In genomic region chr12:40512994-40513393, GRCm38 (mm10) we compare ENCODE assay signal across 27 mouse cellular contexts.
A peak's percentile ranks its signal among the peaks of the same experiment; 100 is the strongest.
DNase-seq lines count a peak whose midpoint lies in the region; ATAC-seq and TF ChIP-seq lines count a peak whose summit lies in the region.
"Had no signal": no experiment of that assay in that cellular context is flagged by ENCODE, and none has a peak within 500 bp of the region (broad histone marks: within the 10 kb centered on the region; RNA-seq: fewer than 3 reads in every experiment).

No protein-coding gene starts in this region.

- H3K27ac ChIP-seq in hindbrain, embryonic 13.5 days: peak overlapping the region; percentile 55
- no peak overlapping the region for H3K27ac ChIP-seq in hindbrain, embryonic 12.5 days
- 0 out of 2 replicates have a peak overlapping the region, but pooled peaks have one; percentile 15 for H3K27ac ChIP-seq in midbrain, embryonic 12.5 days (replicated peaks)
- no peak overlapping the region for H3K27ac ChIP-seq in midbrain, embryonic 10.5 days (replicated peaks)
- H3K27ac ChIP-seq in hindbrain, postnatal 0 days: peak overlapping the region; percentile 16; the same call in 1 of the 2 replicates
- H3K27ac ChIP-seq in neural tube, embryonic 14.5 days (ENCODE audit: low read depth, low read length): peak overlapping the region; percentile 52; the same call in 1 of the 2 replicates
- H3K27ac ChIP-seq: forebrain, embryonic 13.5 days; heart, embryonic 10.5 days; heart, embryonic 15.5 days; liver, embryonic 12.5 days; stomach, embryonic 15.5 days had no signal

- no peak overlapping the region for H3K4me3 ChIP-seq in hindbrain, embryonic 13.5 days
- no peak overlapping the region for H3K4me3 ChIP-seq in hindbrain, embryonic 12.5 days
- H3K4me3 ChIP-seq in midbrain, embryonic 12.5 days: no peak overlapping the region
- no peak overlapping the region for H3K4me3 ChIP-seq in midbrain, embryonic 10.5 days
- no peak overlapping the region for H3K4me3 ChIP-seq in hindbrain, postnatal 0 days (ENCODE audit: low read length)
- H3K4me3 ChIP-seq in neural tube, embryonic 14.5 days (ENCODE audit: low read depth, low read length): no peak overlapping the region
- H3K4me3 ChIP-seq: forebrain, embryonic 13.5 days; heart, embryonic 10.5 days; heart, embryonic 15.5 days; liver, embryonic 12.5 days; stomach, embryonic 15.5 days had no signal

- no peak for ATAC-seq in hindbrain, embryonic 13.5 days (ENCODE audit: low FRiP score)
- ATAC-seq in hindbrain, embryonic 12.5 days (ENCODE audit: low FRiP score): no peak
- no peak for ATAC-seq in midbrain, embryonic 12.5 days (ENCODE audit: low FRiP score, low read depth)
- no peak for ATAC-seq in hindbrain, postnatal 0 days
- ATAC-seq in neural tube, embryonic 14.5 days (ENCODE audit: low read depth): peak; percentile 23; the same call in 1 of the 2 replicates
- ATAC-seq: intestine, postnatal 0 days; liver, embryonic 12.5 days; liver, postnatal 0 days; Patski had no signal

- 41% methylated on average over 7 of the region's 7 CpGs for WGBS in hindbrain, embryonic 13.5 days
- WGBS in hindbrain, embryonic 12.5 days: 45% methylated on average over 7 of the region's 7 CpGs
- 30% methylated on average over 7 of the region's 7 CpGs for WGBS in midbrain, embryonic 12.5 days
- whole genome bisulfite sequencing in midbrain, embryonic 10.5 days: 43% methylated on average over 7 of the region's 7 CpGs
- 40% methylated on average over 7 of the region's 7 CpGs for WGBS in hindbrain, postnatal 0 days
- 32% methylated on average over 7 of the region's 7 CpGs for WGBS in neural tube, embryonic 14.5 days

- no peaks in the 10 kb centered on the region for H3K27me3 ChIP-seq in hindbrain, embryonic 13.5 days
- H3K27me3 ChIP-seq in hindbrain, embryonic 12.5 days: no peaks in the 10 kb centered on the region
- H3K27me3 ChIP-seq in midbrain, embryonic 12.5 days: no peaks in the 10 kb centered on the region
- H3K27me3 ChIP-seq in midbrain, embryonic 10.5 days (ENCODE audit: low read depth, poor library complexity, severe bottlenecking): no peaks in the 10 kb centered on the region; the same call in 1 of the 2 replicates
- no peaks in the 10 kb centered on the region for H3K27me3 ChIP-seq in hindbrain, postnatal 0 days (ENCODE audit: insufficient read depth, low read length)
- no peaks in the 10 kb centered on the region for H3K27me3 ChIP-seq in neural tube, embryonic 14.5 days (ENCODE audit: control insufficient read depth, insufficient read depth, low read length)
- H3K27me3 ChIP-seq: forebrain, embryonic 13.5 days; heart, embryonic 15.5 days; liver, embryonic 12.5 days; Patski; stomach, embryonic 15.5 days had no signal

- 0 out of 2 replicates have a peak overlapping the region, but pooled peaks have one; percentile 4 for H3K4me2 ChIP-seq in hindbrain, embryonic 13.5 days
- H3K4me2 ChIP-seq in hindbrain, embryonic 12.5 days (replicated peaks): no peak overlapping the region
- H3K4me2 ChIP-seq in midbrain, embryonic 12.5 days (replicated peaks): no peak overlapping the region
- H3K4me2 ChIP-seq in hindbrain, postnatal 0 days (ENCODE audit: low read depth, low read length): no peak overlapping the region
- no peak overlapping the region for H3K4me2 ChIP-seq in neural tube, embryonic 14.5 days (ENCODE audit: low read depth, low read length)
- H3K4me2 ChIP-seq: forebrain, embryonic 13.5 days; heart, embryonic 15.5 days; liver, embryonic 12.5 days; stomach, embryonic 15.5 days had no signal

- intact Hi-C loops in heart, postnatal 25 days (cut with DNase I): no loop called here

- TF ChIP-seq CTCF in hindbrain, postnatal 0 days (IDR thresholded peaks at IDR 0.05; ENCODE audit: low read depth): no peak

- no peak for DNase-seq in midbrain, embryonic 10.5 days (ENCODE audit: low spot score)
- no peak for DNase-seq in hindbrain, postnatal 0 days (ENCODE audit: low spot score)
- no peak for DNase-seq in cerebellum, adult 8-10 months
- DNase-seq in heart, postnatal 25 days (ENCODE audit: low spot score): no peak
- DNase-seq: adrenal gland, postnatal 25 days; cerebellum, adult 18-20 months; cerebellum, postnatal 14 days; gastrocnemius, postnatal 25 days; heart, adult 11 months; heart, postnatal 36 days; kidney, postnatal 14 days; left cerebral cortex, postnatal 4 days; liver, postnatal 0 days; lung, postnatal 36 days; right cerebral cortex, postnatal 25 days; thymus, postnatal 14 days had no signal

- H3K9me3 ChIP-seq in hindbrain, embryonic 13.5 days: no peaks in the 10 kb centered on the region
- no peaks in the 10 kb centered on the region for H3K9me3 ChIP-seq in hindbrain, embryonic 12.5 days (replicated peaks)
- H3K9me3 ChIP-seq in midbrain, embryonic 12.5 days: no peaks in the 10 kb centered on the region
- no peaks in the 10 kb centered on the region for H3K9me3 ChIP-seq in midbrain, embryonic 10.5 days (replicated peaks)
- H3K9me3 ChIP-seq in hindbrain, postnatal 0 days (ENCODE audit: low read length): no peaks in the 10 kb centered on the region
- no peaks in the 10 kb centered on the region for H3K9me3 ChIP-seq in neural tube, embryonic 14.5 days (ENCODE audit: control insufficient read depth, low read length)
- H3K9me3 ChIP-seq: forebrain, embryonic 13.5 days; heart, embryonic 10.5 days; heart, embryonic 15.5 days; liver, embryonic 12.5 days; stomach, embryonic 15.5 days had no signal

- peaks cover 28% of the 10 kb centered on the region for H3K4me1 ChIP-seq in hindbrain, embryonic 13.5 days (replicated peaks)
- H3K4me1 ChIP-seq in hindbrain, embryonic 12.5 days: peaks cover 29% of the 10 kb centered on the region
- peaks cover 21% of the 10 kb centered on the region for H3K4me1 ChIP-seq in midbrain, embryonic 12.5 days
- peaks cover 28% of the 10 kb centered on the region for H3K4me1 ChIP-seq in midbrain, embryonic 10.5 days
- peaks cover 12% of the 10 kb centered on the region for H3K4me1 ChIP-seq in hindbrain, postnatal 0 days (ENCODE audit: insufficient read depth, low read length)
- peaks cover 23% of the 10 kb centered on the region for H3K4me1 ChIP-seq in neural tube, embryonic 14.5 days (ENCODE audit: control insufficient read depth, insufficient read depth, low read length)
- H3K4me1 ChIP-seq: liver, embryonic 12.5 days; stomach, embryonic 15.5 days had no signal

- H3K36me3 ChIP-seq in hindbrain, embryonic 13.5 days: no peaks in the 10 kb centered on the region
- no peaks in the 10 kb centered on the region for H3K36me3 ChIP-seq in hindbrain, embryonic 12.5 days
- H3K36me3 ChIP-seq in midbrain, embryonic 12.5 days: no peaks in the 10 kb centered on the region
- no peaks in the 10 kb centered on the region for H3K36me3 ChIP-seq in midbrain, embryonic 10.5 days
- no peaks in the 10 kb centered on the region for H3K36me3 ChIP-seq in hindbrain, postnatal 0 days (ENCODE audit: insufficient read depth, low read length)
- no peaks in the 10 kb centered on the region for H3K36me3 ChIP-seq in neural tube, embryonic 14.5 days (ENCODE audit: control insufficient read depth, insufficient read depth, low read length)
- H3K36me3 ChIP-seq: heart, embryonic 10.5 days; heart, embryonic 15.5 days; liver, embryonic 12.5 days; stomach, embryonic 15.5 days had no signal

- no peak overlapping the region for H3K9ac ChIP-seq in hindbrain, embryonic 13.5 days
- no peak overlapping the region for H3K9ac ChIP-seq in hindbrain, embryonic 12.5 days
- no peak overlapping the region for H3K9ac ChIP-seq in midbrain, embryonic 12.5 days (replicated peaks)
- no peak overlapping the region for H3K9ac ChIP-seq in hindbrain, postnatal 0 days (replicated peaks; ENCODE audit: low read length)
- no peak overlapping the region for H3K9ac ChIP-seq in neural tube, embryonic 14.5 days (replicated peaks; ENCODE audit: low read depth, low read length)
- H3K9ac ChIP-seq: forebrain, embryonic 13.5 days; heart, embryonic 15.5 days; liver, embryonic 12.5 days; liver, postnatal 0 days; stomach, embryonic 15.5 days had no signal

Comparison
In these comparisons a context has a peak if more than half of its experiments do, and no peak if none do; other contexts are left out.
1. H3K27ac ChIP-seq: peak in hindbrain, embryonic 13.5 days (single experiment), midbrain, embryonic 12.5 days (single experiment), hindbrain, postnatal 0 days (single experiment) and neural tube, embryonic 14.5 days (single experiment); none in hindbrain, embryonic 12.5 days (single experiment) and midbrain, embryonic 10.5 days (single experiment).